Mouse (Mus musculus) heart, adult 2 months (tissue): ENCODE measurements around the gene Anxa9.

Experiments
- CTCF ChIP-seq: fragments of 200-600 bp; IDR thresholded peaks from 2 replicates; pipeline ENCODE4 v1.8.1; 2022; ENCODE audit warnings: antibody characterized with exemption, mild to moderate bottlenecking, moderate library complexity
- EP300 ChIP-seq: fragments of 200-500 bp; IDR thresholded peaks from 2 replicates; pipeline ENCODE4 v1.6.1; 2011; ENCODE audit warnings: low read depth, low read length, control low read depth; ENCODE audit not compliant: insufficient read depth
- POLR2A ChIP-seq: fragments of 200-500 bp; IDR thresholded peaks from 2 replicates; pipeline ENCODE4 v1.6.1; 2011; ENCODE audit warnings: mild to moderate bottlenecking, low read depth, low read length, control low read depth; ENCODE audit not compliant: insufficient read depth

DNA sequence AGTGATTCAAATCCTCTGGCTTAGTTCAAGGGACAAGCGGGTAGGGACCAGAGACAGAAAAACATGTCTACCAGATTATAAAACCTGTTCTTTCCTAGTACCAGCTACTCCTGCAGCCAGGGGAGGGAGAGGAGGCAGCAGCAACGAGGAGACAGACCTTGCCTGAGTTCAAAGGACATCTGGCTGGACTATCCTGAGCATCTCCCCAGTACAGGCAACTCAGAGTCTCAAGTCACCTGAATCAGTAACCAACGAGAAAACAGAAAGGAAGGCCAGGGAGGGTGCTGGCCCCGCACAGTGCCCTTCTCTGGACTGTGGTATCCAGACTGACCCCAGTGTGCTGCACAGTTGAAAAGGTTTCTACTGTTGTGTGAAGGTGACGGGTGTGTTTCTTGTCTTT, 50.0 kb downstream of the Anxa9 start:
- TF ChIP-seq CTCF (no peak), EP300 (no peak), POLR2A (no peak)
